Mouse (Mus musculus) common myeloid progenitor, adult 5-6 weeks (primary cell): ENCODE data around the gene Polr3gl. TPM values are rescaled to one million over a fixed set of nuclear protein-coding genes. Genes with fewer than 3 reads are reported as not detected.
A peak's percentile ranks its signal among the peaks of the same experiment; 100 is the strongest.

ENCODE experiments used
- ATAC-seq: replicated peaks from 2 replicates; pipeline ENCODE4 v1.8.0; 2016; ENCODE audit warnings: low read depth, mild to moderate bottlenecking, moderate TSS enrichment, inconsistent platforms; ENCODE audit not compliant: poor library complexity, severe bottlenecking
- total RNA-seq: library from RNA; stranded (forward); fragments of 200-1000, 187-1606 nt; gene quantifications from 2 replicates; pipeline ENCODE4 v1.2.3, GENCODE M21; 2017

Polr3gl gene
- total RNA-seq, 1 experiment from 2014 or later = 48.1 TPM

DNA sequence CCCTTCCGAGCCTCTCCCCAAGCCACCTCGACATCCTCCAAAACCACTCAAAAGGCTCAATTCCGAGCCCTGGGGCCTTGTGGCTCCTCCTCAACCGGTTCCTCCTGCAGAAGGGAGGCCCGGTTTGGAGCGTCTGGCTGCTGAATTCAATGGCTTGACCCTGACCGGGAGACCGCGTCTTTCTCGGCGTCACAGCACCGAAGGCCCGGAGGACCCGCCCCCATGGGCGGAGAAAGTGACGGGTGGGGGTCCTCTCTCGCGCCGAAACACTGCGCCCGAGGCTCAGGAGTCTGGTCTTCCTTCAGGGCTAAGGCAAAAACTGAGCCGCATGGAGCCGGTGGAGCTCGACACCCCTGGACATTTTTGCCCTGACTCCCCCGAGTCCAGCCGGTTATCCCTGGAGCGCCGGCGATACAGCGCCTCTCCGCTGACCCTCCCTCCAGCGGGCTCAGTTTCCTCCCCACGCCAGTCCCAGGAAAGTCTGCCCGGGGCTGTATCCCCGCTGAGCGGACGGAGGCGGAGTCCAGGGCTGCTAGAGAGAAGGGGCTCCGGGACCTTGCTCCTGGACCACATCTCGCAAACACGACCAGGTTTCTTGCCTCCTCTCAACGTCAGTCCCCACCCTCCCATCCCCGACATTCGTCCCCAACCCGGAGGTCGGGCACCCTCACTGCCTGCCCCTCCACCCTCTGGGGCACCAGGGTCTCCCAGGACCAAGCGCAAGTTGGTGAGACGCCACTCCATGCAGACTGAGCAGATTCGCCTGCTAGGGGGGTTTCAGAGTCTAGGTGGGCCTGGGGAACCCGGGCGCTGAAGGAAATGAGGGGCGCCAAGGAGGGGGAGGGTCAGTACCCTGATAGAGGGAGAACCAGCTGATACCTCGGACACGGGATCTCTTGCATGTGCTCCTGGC, 4.4 kb upstream of the Polr3gl start:
- ATAC-seq = no peak

DNA sequence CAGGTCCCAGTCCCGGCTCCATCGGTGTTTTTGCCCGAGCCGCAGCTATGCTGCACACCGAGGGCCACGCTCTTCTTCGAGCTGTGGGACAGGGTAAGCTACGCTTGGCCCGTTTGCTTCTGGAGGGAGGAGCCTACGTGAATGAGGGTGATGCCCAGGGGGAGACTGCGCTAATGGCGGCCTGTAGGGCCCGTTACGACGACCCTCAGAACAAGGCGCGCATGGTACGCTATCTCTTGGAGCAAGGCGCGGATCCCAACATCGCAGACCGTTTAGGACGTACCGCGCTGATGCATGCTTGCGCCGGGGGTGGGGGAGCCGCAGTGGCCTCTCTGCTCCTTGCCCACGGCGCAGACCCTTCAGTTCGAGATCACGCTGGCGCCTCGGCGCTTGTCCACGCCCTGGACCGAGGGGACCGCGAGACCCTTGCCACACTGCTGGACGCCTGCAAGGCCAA, 3.5 kb upstream of the Polr3gl start:
- no peak for ATAC-seq

GRCm38 (mm10) chr3:96596855-96597254, 2.9 kb upstream of the Polr3gl start:
- no peak for ATAC-seq

DNA sequence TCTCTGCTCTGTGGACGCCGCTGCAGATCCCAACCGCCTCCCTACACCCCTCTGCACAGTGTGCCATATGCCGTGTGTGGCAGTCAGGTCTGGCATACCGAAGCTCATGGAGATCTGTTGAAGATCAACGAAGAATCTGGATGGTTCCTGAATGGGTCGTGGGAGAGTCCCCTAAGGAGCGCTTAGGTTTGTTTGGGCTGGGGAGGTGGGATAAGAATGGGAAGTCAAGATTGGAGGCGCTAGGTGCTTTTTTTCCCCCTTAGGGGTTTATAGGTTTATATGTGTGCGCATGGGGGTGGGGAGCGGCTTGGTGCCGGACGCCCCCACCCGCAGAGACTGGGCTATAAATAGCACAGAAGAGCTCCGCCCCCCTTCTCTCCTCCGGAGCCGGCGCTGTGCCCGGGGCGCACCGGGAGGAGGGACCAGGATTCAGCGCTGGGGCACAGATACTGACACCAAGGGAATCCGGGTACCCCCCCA, 2.3 kb upstream of the Polr3gl start, which contains the start of gene Ankrd34a:
Gene Ankrd34a, plus strand, starts transcription at position 409 of the 480 bp plus-strand sequence.
- ATAC-seq = no peak

DNA sequence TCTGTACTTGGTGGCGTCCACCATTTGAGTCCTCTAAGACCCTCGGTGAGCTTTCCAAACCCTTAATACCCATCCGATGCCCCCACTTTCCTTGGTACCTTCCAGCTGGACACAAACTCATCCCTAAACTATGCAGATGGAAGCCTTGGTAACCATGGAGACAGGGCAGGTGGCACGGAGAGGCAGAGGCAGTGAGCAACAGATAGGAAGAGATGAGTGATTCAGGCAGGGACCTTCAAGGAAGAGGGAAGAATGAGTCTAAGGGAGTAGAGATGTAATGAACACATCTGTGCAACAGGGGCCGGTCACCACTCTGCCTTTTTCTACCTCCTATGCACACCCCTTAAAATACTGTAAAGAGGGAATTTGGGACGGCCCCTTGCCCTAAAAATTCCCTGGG, 1.7 kb upstream of the Polr3gl start:
- no peak for ATAC-seq

- ATAC-seq = no peak
Observed at GRCm38 (mm10) chr3:96594851-96595250, 870 bp upstream of the Polr3gl start.

- ATAC-seq = no peak
Observed at GRCm38 (mm10) chr3:96593374-96593773, 607 bp downstream of the Polr3gl start.

GRCm38 (mm10) chr3:96590657-96591056, 3.3 kb downstream of the Polr3gl start:
- ATAC-seq = no peak

DNA sequence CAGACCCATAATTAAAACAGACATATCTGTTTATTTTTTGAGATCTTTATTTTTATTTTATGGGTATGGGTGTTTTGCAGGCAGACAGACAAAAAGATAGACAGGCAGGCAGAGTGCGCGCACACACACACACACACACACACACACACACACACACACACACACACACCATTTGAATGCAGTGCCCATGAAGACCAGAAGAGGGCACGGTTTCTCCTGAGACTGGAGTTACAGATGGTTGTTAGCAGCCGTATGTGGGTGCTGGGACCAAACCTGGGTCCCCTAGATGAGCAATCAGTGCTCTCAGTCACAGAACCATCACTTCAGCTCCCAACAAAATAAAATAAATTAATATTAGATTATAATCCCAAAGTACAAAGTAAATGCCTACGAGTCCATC, 10.6 kb downstream of the Polr3gl start:
- ATAC-seq = no peak

DNA sequence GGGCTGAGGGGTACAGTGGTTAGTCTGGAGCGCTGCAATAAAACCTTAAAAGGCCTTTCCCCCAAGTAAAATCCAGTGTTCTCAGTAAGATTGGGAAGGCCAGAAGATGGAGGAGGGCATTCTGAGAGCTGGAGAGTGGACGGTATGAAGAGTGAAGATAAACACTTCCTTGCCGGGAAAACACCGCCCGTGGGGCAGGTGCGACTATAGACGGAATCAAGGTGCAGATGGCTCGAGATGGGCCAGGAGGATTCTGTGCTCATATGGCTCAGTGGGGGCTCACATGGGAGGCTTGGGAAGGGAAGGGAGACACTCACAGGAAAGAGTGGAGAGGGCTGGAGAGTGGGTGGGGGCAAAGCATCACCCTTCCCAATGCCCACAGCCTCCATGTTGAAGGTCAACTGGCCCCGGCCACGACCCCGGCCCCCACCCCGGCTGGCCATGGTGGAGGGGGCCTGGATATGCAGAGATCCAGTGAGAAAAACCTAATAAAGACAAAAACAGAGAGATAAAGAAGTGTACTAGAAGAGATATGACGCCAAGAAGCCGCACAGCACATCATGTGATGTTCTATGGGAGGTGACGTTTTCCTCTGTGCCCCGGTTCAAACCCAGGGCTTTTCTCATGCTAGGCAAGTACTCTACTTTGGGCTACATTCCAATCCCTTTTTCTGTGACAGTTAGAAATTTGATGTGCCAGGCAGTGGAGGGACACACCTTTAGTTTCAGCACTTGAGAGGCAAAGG, 12.0 kb downstream of the Polr3gl start:
- no peak for ATAC-seq

GRCm38 (mm10) chr3:96581141-96581540, 12.8 kb downstream of the Polr3gl start:
- ATAC-seq = no peak

DNA sequence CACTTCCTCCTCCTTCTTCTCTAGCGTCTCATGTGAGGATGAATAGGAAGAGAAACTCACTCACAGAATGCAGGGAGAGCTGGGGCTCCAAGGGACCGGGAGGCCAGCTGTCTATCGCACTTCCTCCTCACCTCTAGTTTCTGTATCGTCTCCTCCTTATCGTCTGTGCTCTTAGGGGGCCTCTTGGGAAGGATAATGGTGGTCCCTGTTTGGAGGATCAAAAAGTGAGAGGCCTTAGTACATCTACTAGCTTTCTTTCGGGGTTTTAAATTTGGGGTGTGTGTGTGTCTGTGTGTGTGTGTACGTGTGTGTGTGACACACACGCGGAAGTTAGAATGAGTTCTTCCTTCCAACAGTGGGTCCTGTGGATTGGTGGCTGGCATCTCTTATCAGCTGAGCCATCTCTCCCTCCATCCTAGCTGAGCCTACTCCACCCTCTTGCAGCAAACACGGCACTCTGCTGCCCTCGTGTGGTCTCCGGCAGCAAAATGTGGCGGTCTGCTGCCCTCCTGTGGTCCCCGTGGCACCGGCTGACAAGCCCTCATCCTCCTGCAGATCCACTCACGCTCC, 14.0 kb downstream of the Polr3gl start:
- peak; percentile 80 for ATAC-seq

- no peak for ATAC-seq
Observed at GRCm38 (mm10) chr3:96579239-96579750, 14.7 kb downstream of the Polr3gl start.

DNA sequence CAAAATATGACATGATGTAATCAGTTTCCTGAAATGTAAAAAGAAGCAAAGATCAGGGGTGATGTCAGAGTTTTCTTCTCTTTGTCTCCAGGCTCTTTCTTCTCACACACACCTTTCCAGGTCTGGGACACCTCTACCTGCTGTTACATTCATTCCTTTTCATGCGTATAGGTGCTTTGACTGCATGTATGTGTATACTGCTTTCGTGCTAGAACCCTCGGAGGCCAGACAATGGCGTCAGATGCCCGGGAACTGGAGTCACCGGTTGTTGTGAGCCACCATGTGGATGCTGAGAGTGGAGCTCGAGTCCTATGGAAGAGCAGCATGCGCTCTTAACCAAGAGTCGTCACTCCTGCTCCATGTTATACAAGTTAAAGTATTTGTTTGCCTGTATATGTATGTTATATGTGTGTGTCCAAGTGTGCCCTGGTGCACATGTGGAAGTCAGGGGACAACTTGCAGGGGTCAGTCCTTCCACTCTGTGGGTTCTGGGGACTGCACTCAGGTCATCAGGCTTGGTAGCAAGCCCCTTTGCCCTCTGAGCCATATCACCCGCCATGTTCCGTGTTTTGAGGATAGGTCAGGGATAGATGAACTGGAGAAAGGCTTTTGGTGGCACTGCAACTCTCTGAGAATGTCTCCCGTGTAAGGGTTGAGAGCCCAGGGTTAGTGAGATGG, 15.3 kb downstream of the Polr3gl start:
- no peak for ATAC-seq

- ATAC-seq = no peak
Observed at GRCm38 (mm10) chr3:96577566-96577965, 16.4 kb downstream of the Polr3gl start.

DNA sequence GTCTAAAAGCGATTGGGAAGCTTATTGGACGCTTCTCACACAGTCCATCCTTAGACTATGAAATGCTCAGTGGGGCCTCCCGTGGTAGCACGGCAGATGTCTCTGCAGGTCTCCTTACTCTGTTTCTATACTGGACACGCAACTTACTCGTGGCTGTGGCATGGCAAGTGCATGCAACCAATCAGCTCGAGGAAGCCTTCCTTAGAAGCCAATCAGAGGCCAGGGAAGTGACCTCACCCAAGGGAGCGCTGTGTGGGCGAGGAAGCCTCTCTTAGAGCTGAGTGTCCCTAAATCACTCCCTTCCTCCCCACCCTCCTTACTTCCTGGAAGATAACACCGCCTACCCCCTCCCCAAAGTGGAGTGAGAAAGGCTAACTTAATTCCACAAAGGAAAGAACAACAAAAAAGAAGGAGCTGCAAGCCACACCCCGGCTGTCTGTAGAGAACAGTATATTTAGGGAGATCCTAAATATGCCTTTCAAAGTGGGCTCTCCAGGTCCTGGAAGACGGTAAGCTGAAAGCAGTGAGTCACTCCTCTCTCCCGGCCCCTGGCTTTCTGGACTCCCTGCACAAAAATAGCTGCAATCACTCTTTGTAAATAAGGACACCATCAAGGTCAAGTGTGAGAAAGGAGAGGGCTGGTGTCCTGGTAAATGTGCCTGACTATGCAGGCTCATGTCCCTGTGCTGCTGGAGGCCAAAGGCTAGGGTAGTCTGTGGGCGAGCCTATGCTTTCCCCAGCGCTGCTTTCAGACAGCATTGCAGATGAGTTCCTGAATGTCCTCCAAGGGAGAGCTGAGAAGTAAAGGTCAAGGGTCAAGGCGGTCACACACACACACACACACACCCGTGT, 17.1 kb downstream of the Polr3gl start, which contains the start of gene Gm16253:
Gene Gm16253, plus strand, starts transcription at position 295 of the 852 bp plus-strand sequence.
- peak; percentile 87 for ATAC-seq

- ATAC-seq = no peak
Observed at GRCm38 (mm10) chr3:96576005-96576658, 17.8 kb downstream of the Polr3gl start.

DNA sequence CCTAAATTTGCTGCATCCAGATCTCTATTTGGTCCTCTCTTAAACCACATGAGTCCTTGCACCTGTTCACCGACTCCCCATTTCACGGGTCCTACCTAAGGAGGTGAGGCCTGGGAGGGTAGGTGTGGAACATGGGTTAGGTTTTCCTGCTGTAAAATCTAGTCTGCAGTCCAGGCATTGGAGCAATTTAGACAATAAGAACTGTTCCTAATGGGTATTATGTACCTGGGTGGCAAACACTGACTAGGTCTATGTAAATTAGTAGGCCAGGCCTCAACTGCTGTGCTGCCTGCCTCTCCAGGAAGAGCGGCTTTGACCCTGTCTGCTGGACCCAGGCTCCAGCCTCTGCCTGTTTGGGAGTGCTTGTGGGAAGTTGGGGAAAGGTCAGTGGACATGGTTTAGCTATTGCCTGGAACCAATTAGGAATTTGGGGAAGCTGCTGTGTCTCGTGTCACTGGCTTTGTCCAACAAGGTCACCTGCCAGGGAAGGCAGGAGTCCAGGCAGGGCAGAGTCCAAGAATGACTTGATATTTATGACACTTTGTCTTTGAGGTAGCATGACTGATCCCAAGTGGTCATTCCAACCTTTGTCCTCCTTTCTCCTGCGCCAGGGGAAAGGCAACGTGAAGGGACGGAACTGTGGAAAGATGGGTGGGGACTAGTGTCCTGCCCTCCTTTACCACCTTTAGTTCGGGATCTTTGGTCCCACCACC, 18.6 kb downstream of the Polr3gl start:
- no peak for ATAC-seq
